Mouse (Mus musculus) testis, adult 2 months (tissue): ENCODE measurements around the gene Lbp.

Experiments
- CTCF ChIP-seq: fragments of 200-500 bp; IDR thresholded peaks from 2 replicates; pipeline ENCODE4 v1.5.1; 2012; ENCODE audit warnings: low read depth, mild to moderate bottlenecking, inconsistent platforms, low read length, moderate library complexity; ENCODE audit not compliant: control insufficient read depth, insufficient read depth, insufficient replicate concordance
- POLR2A ChIP-seq: fragments of 200-500 bp; IDR thresholded peaks from 2 replicates; pipeline ENCODE4 v1.6.1; 2012; ENCODE audit warnings: low read depth, mild to moderate bottlenecking, inconsistent platforms, low read length, moderate library complexity; ENCODE audit not compliant: control insufficient read depth

- no peak for TF ChIP-seq CTCF
- no peak for TF ChIP-seq POLR2A
Observed at GRCm38 (mm10) chr2:158356121-158356520, 49.8 kb downstream of the Lbp start.
